Mouse (Mus musculus) skeletal muscle tissue, postnatal 0 days (tissue): ENCODE measurements around the gene Ctrc. TPM values are rescaled to one million over a fixed set of nuclear protein-coding genes. Genes with fewer than 3 reads are reported as not detected.

ENCODE experiments used
- polyA plus RNA-seq: library from polyadenylated mRNA; unstranded; fragments of >200 nt; fragmentation: Nextera tagmentation; extraction: Ambion mirVana; gene quantifications from 2 replicates; pipeline ENCODE4 v1.2.1, GENCODE M21; 2015

Gene Ctrc
- not detected in 2 replicates for polyA plus RNA-seq

GRCm38 (mm10) chr4:141845999-141846398 lies at the start of gene Ctrc:
Gene Ctrc (minus strand): TSS chr4:141846359.

GRCm38 (mm10) chr4:141874601-141875460 lies 28.7 kb upstream of the Ctrc start, which contains the start of gene Efhd2:
Gene Efhd2 (minus strand): TSS chr4:141874920.

GRCm38 (mm10) chr4:141826060-141826459 lies 20.1 kb downstream of the Ctrc start, which contains the start of gene Cela2a:
Gene Cela2a (minus strand): TSS chr4:141826160.

GRCm38 (mm10) chr4:141793282-141794151 lies 52.6 kb downstream of the Ctrc start, which contains the start of gene Casp9:
Gene Casp9 (plus strand): TSS chr4:141793612.

DNA sequence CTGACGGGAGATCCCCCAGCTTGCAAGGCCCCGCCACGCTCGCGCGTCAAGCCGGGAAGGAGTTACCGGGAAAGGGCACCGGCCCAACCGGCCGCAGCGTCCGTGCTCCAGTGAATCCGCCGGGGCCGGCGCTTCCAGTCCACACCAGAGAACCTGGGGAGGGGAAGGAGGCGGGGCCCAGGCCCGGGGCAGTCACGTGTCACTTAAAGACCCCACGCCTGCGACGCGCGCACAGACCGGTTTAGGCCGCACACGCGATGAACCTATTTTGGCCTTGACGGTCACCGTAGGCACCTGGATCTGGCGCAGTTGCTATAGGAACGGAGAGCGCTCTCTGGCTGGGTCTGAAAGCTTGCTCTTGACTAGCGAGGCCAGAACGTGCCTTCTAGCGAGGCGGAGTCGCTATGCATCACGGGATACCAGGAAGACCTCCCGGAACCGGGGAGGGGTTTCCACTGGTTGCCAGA lies 55.6 kb downstream of the Ctrc start, which contains the start of gene Dnajc16:
TSS of gene Dnajc16 (minus strand) at position 408 of the 467 bp plus-strand sequence.

Other genes starting within 250 kb of the Ctrc start
- gene Fblim1, start 240.3 kb downstream of the Ctrc start, polyA plus RNA-seq: 7.2 and 9.5 TPM in 2 replicates
- gene Tmem82, start 227.7 kb downstream of the Ctrc start, polyA plus RNA-seq: 4.8 and 5.6 TPM in 2 replicates
- 22.5 and 27.9 TPM in 2 replicates for gene Slc25a34, start 222.5 kb downstream of the Ctrc start, polyA plus RNA-seq
- 4.0 and 4.2 TPM in 2 replicates for gene Plekhm2, start 181.5 kb downstream of the Ctrc start, polyA plus RNA-seq
- 2.4 TPM in 1 of 2 replicates, not detected in the other for gene Rsc1a1, start 160.8 kb downstream of the Ctrc start, polyA plus RNA-seq
- 14.3 and 15.1 TPM in 2 replicates for gene Ddi2, start 122.9 kb downstream of the Ctrc start, polyA plus RNA-seq
- 0.63 and 0.83 TPM in 2 replicates for gene Agmat, start 99.7 kb downstream of the Ctrc start, polyA plus RNA-seq
- gene Dnajc16, start 55.4 kb downstream of the Ctrc start, polyA plus RNA-seq: 2.2 and 2.5 TPM in 2 replicates
- 6.4 and 6.7 TPM in 2 replicates for gene Casp9, start 52.7 kb downstream of the Ctrc start, polyA plus RNA-seq
- gene Cela2a, start 20.2 kb downstream of the Ctrc start, polyA plus RNA-seq: not detected in 2 replicates
- gene Efhd2, start 28.6 kb upstream of the Ctrc start, polyA plus RNA-seq: 76.6 and 80.5 TPM in 2 replicates
- 7.6 and 7.7 TPM in 2 replicates for gene Fhad1, start 168.7 kb upstream of the Ctrc start, polyA plus RNA-seq
- gene Tmem51, start 237.9 kb upstream of the Ctrc start, polyA plus RNA-seq: 4.9 and 6.4 TPM in 2 replicates